ENCODE assay signal across 34 mouse cellular contexts in genomic region chr11:4246623-4247022, GRCm38 (mm10). TPM values are rescaled to one million over a fixed set of nuclear protein-coding genes. Genes with fewer than 3 reads are reported as not detected.
DNase-seq lines count a peak whose midpoint lies in the region; ATAC-seq and TF ChIP-seq lines count a peak whose summit lies in the region.
"Had no signal": no experiment of that assay in that cellular context is flagged by ENCODE, and none has a peak within 500 bp of the region (broad histone marks: within the 10 kb centered on the region; RNA-seq: fewer than 3 reads in every experiment).

No protein-coding gene starts in this region.

- H3K4me3 ChIP-seq in G1E (ENCODE audit: low read depth, low read length): no peak overlapping the region
- H3K4me3 ChIP-seq: embryonic facial prominence, embryonic 12.5 days; forebrain, embryonic 15.5 days; heart, embryonic 10.5 days; heart, embryonic 15.5 days; hindbrain, embryonic 12.5 days; kidney, embryonic 15.5 days; left cerebral cortex, adult 2 months; liver, embryonic 12.5 days; midbrain, embryonic 12.5 days; neural tube, embryonic 15.5 days; stomach, embryonic 15.5 days had no signal

- DNase-seq in A20 (ENCODE audit: low read depth, low spot score) (peak; percentile 40), G1E (ENCODE audit: low spot score) (no peak)
- no peak for DNase-seq in urinary bladder, postnatal 4 days (ENCODE audit: low spot score in 2 of 2)
- no peak for DNase-seq in adrenal gland, postnatal 10 days
- DNase-seq: cerebellum, adult 9-10 months; cerebellum, postnatal 36 days; gastrocnemius, postnatal 25 days; heart, adult 11 months; kidney, adult 11 months; kidney, postnatal 25 days; left cerebral cortex, postnatal 4 days; liver, postnatal 0 days; lung, postnatal 36 days; retina, postnatal 1 day; right cerebral cortex, postnatal 14 days had no signal

- H3K9me3 ChIP-seq in G1E (replicated peaks): no peaks in the 10 kb centered on the region
- H3K9me3 ChIP-seq: embryonic facial prominence, embryonic 12.5 days; forebrain, embryonic 15.5 days; heart, embryonic 10.5 days; heart, embryonic 15.5 days; hindbrain, embryonic 12.5 days; kidney, embryonic 15.5 days; liver, embryonic 12.5 days; midbrain, embryonic 12.5 days; neural tube, embryonic 15.5 days; stomach, embryonic 15.5 days had no signal

- peaks cover 8% of the 10 kb centered on the region for H3K36me3 ChIP-seq in G1E (replicated peaks)
- H3K36me3 ChIP-seq: embryonic facial prominence, embryonic 12.5 days; forebrain, embryonic 15.5 days; heart, embryonic 10.5 days; heart, embryonic 15.5 days; hindbrain, embryonic 12.5 days; kidney, embryonic 15.5 days; liver, embryonic 12.5 days; midbrain, embryonic 12.5 days; neural tube, embryonic 15.5 days; stomach, embryonic 15.5 days had no signal

- H3K27me3 ChIP-seq in G1E (ENCODE audit: insufficient read depth, low read length): peaks cover 4% of the 10 kb centered on the region; the same call in 1 of the 2 replicates
- H3K27me3 ChIP-seq: embryonic facial prominence, embryonic 12.5 days; forebrain, embryonic 15.5 days; heart, embryonic 15.5 days; hindbrain, embryonic 12.5 days; kidney, embryonic 15.5 days; liver, embryonic 12.5 days; midbrain, embryonic 12.5 days; neural tube, embryonic 15.5 days; stomach, embryonic 15.5 days had no signal

- no peak for TF ChIP-seq CTCF in G1E (IDR thresholded peaks at IDR 0.05; ENCODE audit: low read depth, low read length)

- peak; percentile 85 for ATAC-seq in CD4-positive, CD25-positive, alpha-beta regulatory T cell, adult 4 months
- peak; percentile 15; the same call in 1 of the 2 replicates for ATAC-seq in G1E (ENCODE audit: extremely low read depth, insufficient number of reproducible peaks, low FRiP score, poor library complexity, severe bottlenecking)
- ATAC-seq in inflammation-experienced regulatory T-cells, adult 6 months: peak; percentile 77
- no peak for ATAC-seq in cerebellum, adult (ENCODE audit: insufficient number of reproducible peaks, low FRiP score, low TSS enrichment)
- ATAC-seq: forebrain, embryonic 15.5 days; liver, embryonic 12.5 days; liver, postnatal 0 days; Patski had no signal

- H3K4me1 ChIP-seq in G1E (ENCODE audit: insufficient read depth, low read depth, low read length): peaks cover 40% of the 10 kb centered on the region
- H3K4me1 ChIP-seq: embryonic facial prominence, embryonic 12.5 days; forebrain, embryonic 15.5 days; heart, embryonic 10.5 days; heart, embryonic 15.5 days; hindbrain, embryonic 12.5 days; kidney, embryonic 15.5 days; midbrain, embryonic 12.5 days; neural tube, embryonic 15.5 days; stomach, embryonic 15.5 days had no signal

RNA-seq across cellular contexts. Expression of gene Osm, which starts 10.4 kb away (rescaled TPM):
- 10 to 100 TPM; 18.6 to 22.8 TPM for polyA plus RNA-seq in CD4-positive, CD25-positive, alpha-beta regulatory T cell, adult 4 months (2017; shearing (Covaris generic))
- total RNA-seq in G1E (2014; fragmentation: Nextera tagmentation) (7.2 and 8.0 TPM in 2 replicates), G1E (2017) (8.3 and 10.3 TPM in 2 replicates)
- 4.0 and 4.5 TPM in 2 replicates for polyA plus RNA-seq in G1E (2012)
- polyA plus RNA-seq in inflammation-experienced regulatory T-cells, adult 6 months (2017; shearing (Covaris generic)): 10 to 100 TPM; 11.2 to 23.6 (median 16.6) TPM
- total RNA-seq in adrenal gland, postnatal 10 days (2021): under 1 TPM in 1 of 2 experiments, not detected in 1; 0.18 TPM
- total RNA-seq: gastrocnemius, adult 18-20 months; gastrocnemius, postnatal 25 days; heart, postnatal 25 days; layer of hippocampus, adult 18-20 months; layer of hippocampus, postnatal 10 days; left cerebral cortex, adult 2 months had no signal
- polyA plus RNA-seq: embryonic facial prominence, embryonic 12.5 days; forebrain, embryonic 15.5 days; hindbrain, embryonic 12.5 days; kidney, embryonic 15.5 days; midbrain, embryonic 12.5 days; neural tube, embryonic 15.5 days; Patski had no signal

RNA-seq across cellular contexts. Expression of gene Lif, which starts 10.7 kb away (rescaled TPM):
- polyA plus RNA-seq in CD4-positive, CD25-positive, alpha-beta regulatory T cell, adult 4 months (2017; shearing (Covaris generic)): 1 to 10 TPM; 1.8 to 2.7 TPM
- 0.75 TPM in 1 of 2 replicates, not detected in the other for total RNA-seq in G1E (2014; fragmentation: Nextera tagmentation)
- 1.0 and 1.2 TPM in 2 replicates for total RNA-seq in G1E (2017)
- 0.02 and 0.12 TPM in 2 replicates for polyA plus RNA-seq in G1E (2012)
- 1 to 10 TPM; 1.9 to 2.6 (median 2.5) TPM for polyA plus RNA-seq in inflammation-experienced regulatory T-cells, adult 6 months (2017; shearing (Covaris generic))
- total RNA-seq in adrenal gland, postnatal 10 days (2021): under 1 TPM; 0.30 to 0.69 TPM
- polyA plus RNA-seq: forebrain, embryonic 15.5 days; hindbrain, embryonic 12.5 days; liver, embryonic 12.5 days; liver, postnatal 0 days; midbrain, embryonic 12.5 days had no signal

RNA-seq across cellular contexts. Expression of gene Castor1, which starts 28.6 kb away (rescaled TPM):
- 10 to 100 TPM; 32.3 to 51.9 TPM for polyA plus RNA-seq in CD4-positive, CD25-positive, alpha-beta regulatory T cell, adult 4 months (2017; shearing (Covaris generic))
- total RNA-seq in G1E (2014; fragmentation: Nextera tagmentation) (8.4 and 9.0 TPM in 2 replicates), G1E (2017) (8.2 and 10.7 TPM in 2 replicates)
- polyA plus RNA-seq in G1E (2012): 2.9 and 4.5 TPM in 2 replicates
- polyA plus RNA-seq in inflammation-experienced regulatory T-cells, adult 6 months (2017; shearing (Covaris generic)): 10 to 100 TPM; 25.7 to 42.0 (median 37.8) TPM
- total RNA-seq in adrenal gland, postnatal 10 days (2021): 1 to 10 TPM; 5.6 to 8.3 TPM
